Mouse (Mus musculus): ENCODE results near the gene Gm20605.

- TF ChIP-seq CTCF (IDR thresholded peaks at IDR 0.05) = no peak
- no peak for TF ChIP-seq EP300 (IDR thresholded peaks at IDR 0.05)
Observed at GRCm38 (mm10) chr5:137691881-137692280, 62.9 kb downstream of the Gm20605 start.
